Mouse (Mus musculus): ENCODE results near the gene Atg101. TPM values are rescaled to one million over a fixed set of nuclear protein-coding genes. Genes with fewer than 3 reads are reported as not detected.

Gene Atg101
- total RNA-seq, 2 experiments from 2014 or later = 21.5 to 25.0 TPM

GRCm38 (mm10) chr15:101279430-101279999, 4.6 kb upstream of the Atg101 start:
- intact Hi-C loops (cut with DNase I) = no loop called here
- DNase-seq (ENCODE audit: low spot score) = no peak

GRCm38 (mm10) chr15:101282471-101282870, 1.6 kb upstream of the Atg101 start:
- no peak for DNase-seq (ENCODE audit: low spot score)
- intact Hi-C loops (cut with DNase I) = loop anchor here (2.0 to 5.0 kb wide), 2 partner anchors 14 to 60 kb away; partner anchors contain the start of gene Grasp

- DNase-seq (ENCODE audit: low spot score) = no peak
- intact Hi-C loops (cut with DNase I) = loop anchor here (1.0 to 5.0 kb wide), 3 partner anchors 15 to 61 kb away; partner anchors contain the start of gene Grasp
Measured at GRCm38 (mm10) chr15:101283183-101283910, 725 bp upstream of the Atg101 start.

DNA sequence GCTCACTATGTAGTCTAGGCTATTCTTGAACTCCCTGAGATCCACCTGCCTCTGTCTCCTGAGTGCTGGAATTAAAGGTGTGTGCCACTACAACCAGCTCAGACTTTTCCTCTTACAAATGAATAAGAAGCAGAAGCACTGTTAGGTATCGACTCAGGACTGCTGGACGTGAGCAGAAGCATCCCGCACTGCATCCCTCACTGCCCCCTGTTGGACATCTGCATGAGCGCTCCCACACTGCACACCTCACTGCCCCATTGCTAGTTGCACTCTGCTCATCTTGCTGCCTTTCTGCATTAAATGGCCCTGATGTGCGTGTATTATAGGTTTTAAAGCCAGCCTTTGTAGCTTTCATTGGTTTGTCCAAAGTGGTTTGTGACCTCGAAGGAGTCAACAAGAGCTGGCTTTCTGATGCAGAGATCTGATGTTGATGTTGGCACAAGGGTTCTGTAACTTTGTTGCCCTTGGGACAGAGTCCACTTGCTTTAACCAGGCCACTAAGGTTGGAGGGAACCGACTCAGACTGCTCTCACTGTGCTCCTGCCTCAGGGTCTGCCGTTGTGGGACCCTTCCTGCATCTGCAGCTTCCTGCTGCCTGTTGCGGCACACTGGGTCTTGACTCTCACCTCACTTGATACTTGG, 2.2 kb downstream of the Atg101 start:
- no peak for DNase-seq (ENCODE audit: low spot score)
- intact Hi-C loops (cut with DNase I) = no loop called here

DNA sequence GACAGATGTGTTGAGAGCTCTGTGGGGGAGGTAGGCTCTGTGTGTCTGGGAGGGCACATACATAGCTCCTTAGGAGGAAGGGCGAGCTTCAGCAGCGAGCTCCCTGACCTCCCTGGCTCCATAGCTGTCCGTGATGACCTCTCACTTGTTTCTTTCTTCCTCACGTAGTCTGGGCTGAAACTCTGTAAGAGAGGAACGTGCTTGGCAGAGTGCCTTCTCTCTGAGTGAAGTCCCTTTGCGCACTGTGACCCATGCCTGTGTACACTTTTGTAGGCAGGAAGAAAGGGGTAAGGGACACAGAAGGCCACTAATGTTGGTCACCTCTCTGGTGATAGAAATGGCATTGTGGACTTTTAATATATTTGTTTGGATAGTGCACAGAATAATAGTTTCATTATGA, 3.3 kb downstream of the Atg101 start:
- DNase-seq (ENCODE audit: low spot score) = no peak
- intact Hi-C loops (cut with DNase I) = no loop called here

- intact Hi-C loops (cut with DNase I) = no loop called here
- DNase-seq (ENCODE audit: low spot score) = no peak
Measured at GRCm38 (mm10) chr15:101290354-101290753, 6.3 kb downstream of the Atg101 start.

GRCm38 (mm10) chr15:101292012-101292411, 7.9 kb downstream of the Atg101 start:
- no peak for DNase-seq (ENCODE audit: low spot score)
- intact Hi-C loops (cut with DNase I) = no loop called here

- intact Hi-C loops (cut with DNase I) = no loop called here
- no peak for DNase-seq (ENCODE audit: low spot score)
Measured at GRCm38 (mm10) chr15:101293025-101293621, 9.1 kb downstream of the Atg101 start, which contains the start of gene 6030408B16Rik. TSS of gene 6030408B16Rik (plus strand) at chr15:101293212.

- intact Hi-C loops (cut with DNase I) = no loop called here
- DNase-seq (ENCODE audit: low spot score) = no peak
Measured at GRCm38 (mm10) chr15:101294028-101294894, 10.2 kb downstream of the Atg101 start.

DNA sequence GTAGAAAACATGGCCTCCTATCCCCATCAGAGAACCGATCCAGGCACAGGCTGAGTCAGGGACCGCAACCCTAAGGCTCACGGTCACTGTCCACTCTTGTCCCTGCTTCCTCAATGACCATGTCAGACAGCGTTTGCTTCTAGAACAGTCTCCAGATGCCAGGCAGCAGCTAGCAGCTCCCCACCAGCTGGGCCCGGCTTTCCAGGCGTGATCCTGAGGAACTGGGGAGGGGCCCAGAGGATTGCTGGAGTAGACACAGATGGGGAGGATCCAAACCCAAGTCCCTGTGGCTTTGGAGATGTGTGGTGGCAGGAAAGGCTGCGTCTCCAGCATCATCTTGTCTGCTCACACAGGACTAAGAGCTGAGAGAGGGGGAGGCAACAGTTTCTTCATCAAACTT, 11.0 kb downstream of the Atg101 start:
- intact Hi-C loops (cut with DNase I) = no loop called here
- DNase-seq (ENCODE audit: low spot score) = no peak

DNA sequence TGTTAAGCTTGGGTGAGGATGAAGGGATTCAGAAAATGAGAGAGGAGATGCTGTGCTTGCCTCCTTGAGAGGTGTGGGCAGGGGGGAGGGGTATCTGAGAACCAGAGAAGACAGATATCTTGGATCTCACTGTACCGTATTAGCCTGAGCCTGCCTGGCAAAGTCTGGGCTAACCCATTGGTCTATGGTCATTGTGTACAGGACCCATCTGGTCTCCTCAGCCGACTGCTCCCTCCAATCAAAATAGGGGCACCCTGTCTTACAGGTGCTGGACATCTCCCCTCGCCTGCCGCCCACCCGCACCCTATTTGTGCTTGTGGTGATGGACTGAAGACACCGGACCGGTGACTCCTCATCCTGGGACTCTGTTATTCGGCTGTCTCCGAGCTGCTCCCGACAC, 11.5 kb downstream of the Atg101 start:
- DNase-seq (ENCODE audit: low spot score) = no peak
- intact Hi-C loops (cut with DNase I) = no loop called here

GRCm38 (mm10) chr15:101296091-101296490, 12.0 kb downstream of the Atg101 start:
- no peak for DNase-seq (ENCODE audit: low spot score)
- intact Hi-C loops (cut with DNase I) = no loop called here

DNA sequence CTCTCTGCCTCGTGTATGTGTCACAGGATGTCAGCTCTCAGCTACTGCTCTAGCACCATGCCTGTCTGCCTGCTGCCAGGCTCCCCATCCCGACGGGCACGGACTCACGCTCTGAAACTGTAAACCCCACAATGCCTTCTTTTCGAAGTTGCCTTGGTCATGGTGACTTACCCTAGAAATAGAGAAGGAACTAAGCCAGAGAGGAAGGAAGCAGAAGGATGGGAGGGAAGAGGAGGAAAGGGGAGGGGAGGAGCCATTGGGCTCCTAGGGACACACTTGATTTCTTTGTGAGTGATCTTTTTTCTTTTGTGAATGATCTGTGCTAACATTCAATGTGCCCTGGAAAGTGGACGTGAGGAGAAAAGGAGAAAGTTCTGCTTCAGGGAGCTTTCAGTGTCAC, 13.9 kb downstream of the Atg101 start:
- no peak for DNase-seq (ENCODE audit: low spot score)
- intact Hi-C loops (cut with DNase I) = no loop called here

GRCm38 (mm10) chr15:101298550-101298949, 14.5 kb downstream of the Atg101 start:
- intact Hi-C loops (cut with DNase I) = no loop called here
- DNase-seq (ENCODE audit: low spot score) = no peak

GRCm38 (mm10) chr15:101299480-101299960, 15.4 kb downstream of the Atg101 start:
- DNase-seq (ENCODE audit: low spot score) = no peak
- intact Hi-C loops (cut with DNase I) = no loop called here

GRCm38 (mm10) chr15:101300128-101300527, 16.1 kb downstream of the Atg101 start:
- DNase-seq (ENCODE audit: low spot score) = no peak
- intact Hi-C loops (cut with DNase I) = no loop called here

DNA sequence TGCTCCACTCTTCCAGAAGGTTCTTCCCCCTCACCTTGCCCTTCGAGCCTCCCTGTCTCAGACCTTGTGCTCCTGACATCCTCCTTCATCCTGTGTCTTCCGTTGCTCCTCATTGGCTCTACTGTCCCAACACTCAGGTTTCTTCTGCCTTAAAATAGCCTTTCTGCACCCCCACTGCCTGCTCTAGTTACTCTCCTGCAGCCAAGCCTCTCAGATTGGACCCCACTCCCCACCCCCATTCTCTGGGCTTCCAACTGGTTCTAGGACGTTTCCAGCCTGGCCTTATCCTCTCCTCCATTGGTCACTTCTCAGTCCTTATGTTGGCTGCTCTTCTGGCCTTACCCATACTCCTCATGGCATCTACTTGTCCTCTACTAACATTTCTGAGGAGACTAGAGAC, 18.1 kb downstream of the Atg101 start:
- DNase-seq (ENCODE audit: low spot score) = no peak
- intact Hi-C loops (cut with DNase I) = no loop called here

DNA sequence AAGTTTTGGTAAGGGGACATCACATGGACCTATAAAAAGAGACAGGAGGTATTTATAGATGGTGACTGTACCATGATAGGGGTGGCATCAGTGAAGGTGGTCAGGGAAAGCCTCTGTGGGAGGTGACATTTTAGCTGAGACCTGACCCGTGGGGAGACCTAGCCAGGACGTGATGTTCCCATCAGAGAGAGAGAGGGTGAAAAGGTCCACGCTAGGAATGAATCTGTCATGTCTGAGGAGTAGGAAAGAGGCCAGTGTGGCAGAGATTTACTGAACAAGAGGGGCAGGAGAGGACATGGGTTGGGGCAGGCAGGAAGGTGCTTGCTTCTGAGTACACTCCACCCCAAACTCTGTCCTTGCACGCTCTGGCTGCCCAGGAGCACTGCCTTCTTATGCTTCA, 19.8 kb downstream of the Atg101 start:
- intact Hi-C loops (cut with DNase I) = no loop called here
- DNase-seq (ENCODE audit: low spot score) = no peak

- DNase-seq (ENCODE audit: low spot score) = no peak
- intact Hi-C loops (cut with DNase I) = no loop called here
Measured at GRCm38 (mm10) chr15:101306459-101306858, 22.4 kb downstream of the Atg101 start.
